Mouse (Mus musculus) embryonic fibroblast, embryonic 13.5 days (primary cell): ENCODE measurements around the gene Spsb1. TPM values are rescaled to one million over a fixed set of nuclear protein-coding genes. Genes with fewer than 3 reads are reported as not detected.
A peak's percentile ranks its signal among the peaks of the same experiment; 100 is the strongest.

ENCODE experiments used
- H3K27ac ChIP-seq: 2 replicates; pipeline ENCODE4 v1.5.1; 2012; ENCODE audit warnings: low read length, control low read depth, inconsistent platforms; ENCODE audit not compliant: insufficient read depth
- H3K4me1 ChIP-seq: 2 replicates; pipeline ENCODE4 v1.6.1; 2011; ENCODE audit warnings: low read length; ENCODE audit not compliant: control insufficient read depth, insufficient read depth
- H3K4me3 ChIP-seq: 2 replicates; pipeline ENCODE4 v1.5.1; 2011; ENCODE audit warnings: mild to moderate bottlenecking, control low read depth, low read length; ENCODE audit not compliant: insufficient read depth
- CTCF ChIP-seq: IDR thresholded peaks from 2 replicates; pipeline ENCODE4 v1.5.1; 2011; ENCODE audit warnings: mild to moderate bottlenecking, control low read depth, low read length, moderate library complexity, borderline replicate concordance; ENCODE audit not compliant: insufficient read depth
- POLR2A ChIP-seq: IDR thresholded peaks from 2 replicates; pipeline ENCODE4 v1.6.1; 2011; ENCODE audit warnings: low read depth, mild to moderate bottlenecking, control low read depth, low read length, moderate library complexity
- polyA plus RNA-seq: library from polyadenylated mRNA; stranded (reverse); fragments of >200 nt; gene quantifications from 2 replicates; pipeline ENCODE4 v1.2.4, GENCODE M21; 2011; ENCODE audit warnings: low read depth; ENCODE audit not compliant: missing spikeins, insufficient read length

Gene Spsb1
- polyA plus RNA-seq, 1 experiment, result 36.4 TPM

- TF ChIP-seq CTCF (no peak), POLR2A (no peak)
- Histone ChIP-seq H3K4me1 (peaks cover 21% of the 10 kb centered on the region), H3K4me3 (no peak overlapping the region), H3K27ac (no peak overlapping the region)
These were observed 29.2 kb upstream of the Spsb1 start for GRCm38 (mm10) chr4:149983921-149984645.

DNA sequence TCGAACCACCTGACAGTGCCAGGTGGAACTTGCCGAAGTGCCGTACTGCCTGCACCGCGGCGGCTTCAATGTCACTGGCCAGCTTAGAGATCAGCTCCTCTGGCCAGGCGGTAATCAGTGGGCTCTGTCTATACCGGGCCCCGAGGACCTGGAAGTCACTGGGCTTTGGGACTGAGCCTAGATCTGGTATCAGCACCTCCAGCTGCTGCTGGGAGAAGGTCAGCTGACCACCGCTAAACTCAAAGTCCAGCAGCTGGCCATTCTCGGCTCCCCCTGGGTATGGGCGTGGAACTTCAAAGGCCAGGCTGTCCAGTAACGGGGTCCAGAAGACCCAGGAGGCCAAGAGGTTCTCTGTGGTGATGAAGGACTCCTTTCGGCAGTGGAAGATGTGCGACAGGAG lies 27.3 kb upstream of the Spsb1 start:
- Histone ChIP-seq H3K4me3 (no peak overlapping the region), H3K27ac (no peak overlapping the region), H3K4me1 (peaks cover 35% of the 10 kb centered on the region)
- TF ChIP-seq POLR2A (no peak), CTCF (no peak)

DNA sequence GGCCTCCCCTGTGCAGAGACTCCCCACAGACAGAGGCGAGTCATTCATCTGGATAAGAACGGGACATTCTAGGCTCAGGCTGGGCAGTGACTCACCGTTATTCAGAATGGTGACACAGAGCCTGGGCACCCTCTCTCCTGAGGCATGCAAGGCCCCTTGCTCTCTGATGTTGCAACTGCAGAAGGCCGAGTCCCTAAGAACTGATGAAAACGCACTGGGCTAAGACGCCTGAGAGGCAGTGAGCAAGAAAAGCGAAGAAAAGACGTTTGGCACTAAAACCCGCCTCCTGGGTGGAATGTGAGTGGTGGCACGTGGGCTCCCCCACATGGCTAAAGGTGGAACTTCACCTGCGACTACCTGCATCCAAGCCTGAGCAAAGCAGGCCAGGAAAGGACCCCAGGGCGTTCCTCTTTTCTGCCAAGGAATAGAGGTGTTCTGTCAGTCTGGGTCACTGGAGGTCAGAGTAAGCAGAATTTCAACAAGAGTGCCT lies 25.0 kb upstream of the Spsb1 start:
- Histone ChIP-seq H3K4me3 (no peak overlapping the region), H3K27ac (peak overlapping the region; percentile 88), H3K4me1 (peaks cover 35% of the 10 kb centered on the region)
- peak; percentile 31; the same call in 1 of the 2 replicates for TF ChIP-seq POLR2A
- peak; percentile 83; the same call in 1 of the 2 replicates for TF ChIP-seq CTCF

GRCm38 (mm10) chr4:149978820-149979219 lies 24.0 kb upstream of the Spsb1 start:
- TF ChIP-seq POLR2A (no peak), CTCF (no peak)
- Histone ChIP-seq H3K27ac (peak overlapping the region; percentile 70), H3K4me3 (no peak overlapping the region), H3K4me1 (peaks cover 35% of the 10 kb centered on the region)

GRCm38 (mm10) chr4:149977801-149978544 lies 23.1 kb upstream of the Spsb1 start:
- no peak for TF ChIP-seq POLR2A
- no peak for TF ChIP-seq CTCF
- no peak overlapping the region for H3K4me3 ChIP-seq
- H3K27ac ChIP-seq, result peak overlapping the region; percentile 48
- H3K4me1 ChIP-seq, result peaks cover 35% of the 10 kb centered on the region

GRCm38 (mm10) chr4:149977181-149977580 lies 22.3 kb upstream of the Spsb1 start:
- no peak for TF ChIP-seq POLR2A
- TF ChIP-seq CTCF, result no peak
- H3K27ac ChIP-seq, result no peak overlapping the region
- H3K4me3 ChIP-seq, result no peak overlapping the region
- peaks cover 35% of the 10 kb centered on the region for H3K4me1 ChIP-seq

GRCm38 (mm10) chr4:149975730-149976254 lies 20.9 kb upstream of the Spsb1 start:
- no peak for TF ChIP-seq CTCF
- no peak for TF ChIP-seq POLR2A
- Histone ChIP-seq H3K4me3 (no peak overlapping the region), H3K4me1 (peaks cover 25% of the 10 kb centered on the region)

GRCm38 (mm10) chr4:149975291-149975690 lies 20.4 kb upstream of the Spsb1 start:
- Histone ChIP-seq H3K27ac (no peak overlapping the region), H3K4me3 (no peak overlapping the region), H3K4me1 (peaks cover 21% of the 10 kb centered on the region)
- TF ChIP-seq POLR2A, result no peak
- TF ChIP-seq CTCF, result no peak

More at GRCm38 (mm10) chr4:149975730-149976254, 20.9 kb upstream of the Spsb1 start:
- H3K27ac ChIP-seq, result no peak overlapping the region

- Histone ChIP-seq H3K27ac (no peak overlapping the region), H3K4me1 (no peaks in the 10 kb centered on the region), H3K4me3 (no peak overlapping the region)
- TF ChIP-seq CTCF, result no peak
- no peak for TF ChIP-seq POLR2A
These were observed 16.6 kb upstream of the Spsb1 start for GRCm38 (mm10) chr4:149971393-149971792.
